Mouse (Mus musculus) megakaryocyte, embryonic 14.5 days (primary cell): ENCODE data around the gene Wdhd1.

ENCODE experiments used
- FLI1 ChIP-seq: IDR thresholded peaks from 2 replicates; pipeline ENCODE4 v1.6.1; 2012; ENCODE audit warnings: low read length, inconsistent platforms, mixed read lengths
- GATA1 ChIP-seq: IDR thresholded peaks from 3 replicates; pipeline ENCODE4 v1.6.1; 2012; ENCODE audit warnings: mixed read lengths, low read length, inconsistent platforms, borderline replicate concordance

GRCm38 (mm10) chr14:47307669-47308068, 31.0 kb upstream of the Wdhd1 start:
- TF ChIP-seq GATA1 (no peak), FLI1 (no peak)
